Mouse (Mus musculus): ENCODE measurements around the gene Ap1g1. TPM values are rescaled to one million over a fixed set of nuclear protein-coding genes. Genes with fewer than 3 reads are reported as not detected.

Gene Ap1g1
- polyA plus RNA-seq, 1 experiment from 2014 or later = 52.9 TPM

DNA sequence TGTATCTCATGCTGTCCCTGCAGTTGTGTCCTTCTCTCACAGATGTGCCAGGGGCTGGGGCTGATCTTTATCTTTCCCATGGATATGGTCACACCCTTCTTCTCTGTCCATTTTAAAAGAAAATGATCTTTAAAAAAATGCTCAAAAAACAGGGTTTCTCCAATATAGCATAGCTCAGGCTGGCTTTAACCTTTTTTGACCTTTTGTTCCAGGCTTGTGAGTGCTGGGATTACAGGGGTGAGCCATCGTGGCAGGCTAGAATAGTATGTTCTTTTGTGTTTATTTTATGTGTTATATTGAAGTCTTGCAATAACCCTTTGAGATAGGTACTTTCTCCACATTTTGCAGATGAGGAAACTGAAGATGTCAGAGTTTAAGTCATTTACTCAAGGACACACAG is 16.8 kb downstream of the Ap1g1 start:
- H3K4me2 ChIP-seq (replicated peaks) = no peak overlapping the region
- no peaks in the 10 kb centered on the region for H3K27me3 ChIP-seq
- no peak for ATAC-seq (ENCODE audit: insufficient number of reproducible peaks, insufficient read depth, low FRiP score, low TSS enrichment)
- H3K9me3 ChIP-seq = no peaks in the 10 kb centered on the region
- H3K4me1 ChIP-seq = no peaks in the 10 kb centered on the region
- no peaks in the 10 kb centered on the region for H3K36me3 ChIP-seq
- no peak overlapping the region for H3K9ac ChIP-seq
- H3K27ac ChIP-seq = no peak overlapping the region
- 67% methylated on average over 1 of the region's 1 CpGs for whole genome bisulfite sequencing
- H3K4me3 ChIP-seq = no peak overlapping the region

DNA sequence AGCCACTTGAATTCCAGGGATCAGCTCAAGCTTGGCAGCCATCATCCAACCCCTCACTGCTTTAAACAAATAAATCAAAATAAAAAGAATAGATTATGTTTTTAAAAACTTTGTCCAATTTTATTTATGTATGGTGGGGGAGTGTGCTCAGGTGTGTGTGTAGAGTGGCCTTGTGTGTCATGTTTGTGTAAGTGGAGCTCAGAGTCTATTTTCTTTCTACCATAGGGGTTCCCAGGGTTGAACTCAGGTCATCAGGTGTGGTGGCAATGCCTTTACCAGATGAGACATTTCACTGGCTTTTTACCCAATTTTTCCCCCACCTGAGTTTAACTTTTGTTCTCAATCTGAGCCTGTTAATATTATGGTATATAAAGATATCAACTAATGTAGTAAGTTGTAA is 20.4 kb downstream of the Ap1g1 start:
- peaks cover 4% of the 10 kb centered on the region; the same call in 1 of the 2 replicates for H3K36me3 ChIP-seq
- H3K27me3 ChIP-seq = no peaks in the 10 kb centered on the region
- no peaks in the 10 kb centered on the region for H3K4me1 ChIP-seq
- no peaks in the 10 kb centered on the region for H3K9me3 ChIP-seq
- H3K4me3 ChIP-seq = no peak overlapping the region
- H3K9ac ChIP-seq = no peak overlapping the region
- no peak overlapping the region for H3K27ac ChIP-seq
- no peak for ATAC-seq (ENCODE audit: insufficient number of reproducible peaks, insufficient read depth, low FRiP score, low TSS enrichment)
- no peak overlapping the region for H3K4me2 ChIP-seq (replicated peaks)

DNA sequence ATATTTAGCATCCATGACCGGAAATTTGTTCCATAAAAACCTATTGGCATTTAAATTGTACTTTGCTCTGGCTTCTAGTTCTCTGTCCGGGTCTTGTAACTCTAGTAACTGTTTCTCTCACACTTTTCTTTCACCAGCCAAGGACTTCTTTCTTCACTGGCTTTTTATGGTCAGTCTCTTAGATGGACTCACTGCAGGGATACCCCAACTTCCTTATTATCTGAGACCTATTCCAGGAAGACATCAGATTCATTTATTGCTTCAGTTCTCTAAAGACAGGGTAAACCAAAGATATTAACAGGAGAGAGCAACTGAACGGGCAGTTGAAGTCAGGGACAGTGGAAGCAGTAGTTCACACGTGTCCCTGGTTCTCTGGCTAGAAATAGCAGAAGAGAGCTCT is 20.9 kb downstream of the Ap1g1 start:
- no peak for ATAC-seq (ENCODE audit: insufficient number of reproducible peaks, insufficient read depth, low FRiP score, low TSS enrichment)
- H3K4me1 ChIP-seq = no peaks in the 10 kb centered on the region
- H3K27ac ChIP-seq = no peak overlapping the region
- no peaks in the 10 kb centered on the region for H3K27me3 ChIP-seq
- H3K4me3 ChIP-seq = no peak overlapping the region
- H3K9ac ChIP-seq = no peak overlapping the region
- H3K4me2 ChIP-seq (replicated peaks) = no peak overlapping the region
- H3K9me3 ChIP-seq = no peaks in the 10 kb centered on the region
- peaks cover 4% of the 10 kb centered on the region; the same call in 1 of the 2 replicates for H3K36me3 ChIP-seq
- WGBS = 77% methylated on average over 4 of the region's 4 CpGs

DNA sequence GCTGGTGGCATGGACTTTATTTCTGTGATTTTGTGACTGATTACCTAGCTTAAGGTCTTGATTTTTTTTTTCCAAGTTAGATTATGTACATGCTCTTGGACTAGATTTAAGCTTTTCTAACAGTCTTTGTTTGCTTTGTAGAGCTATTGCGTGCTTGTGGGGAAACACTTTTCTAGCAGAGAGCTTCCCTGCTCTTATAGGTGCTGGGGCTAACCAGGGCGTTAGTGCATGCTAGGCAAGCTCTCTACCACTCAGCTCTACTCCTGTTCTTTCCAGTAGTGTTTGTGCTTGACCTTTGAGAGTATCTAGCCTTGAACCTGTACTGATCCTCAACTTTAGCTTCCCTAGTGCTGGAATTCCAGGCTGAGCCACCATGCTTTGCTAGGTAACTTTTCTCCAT is 22.0 kb downstream of the Ap1g1 start:
- Histone ChIP-seq H3K9me3 (no peaks in the 10 kb centered on the region), H3K9ac (no peak overlapping the region), H3K27ac (no peak overlapping the region), H3K27me3 (no peaks in the 10 kb centered on the region), H3K4me1 (no peaks in the 10 kb centered on the region), H3K4me2 (replicated peaks) (no peak overlapping the region), H3K4me3 (no peak overlapping the region), H3K36me3 (peaks cover 9% of the 10 kb centered on the region; the same call in 1 of the 2 replicates)
- 92% methylated on average over 2 of the region's 2 CpGs for WGBS
- no peak for ATAC-seq (ENCODE audit: insufficient number of reproducible peaks, insufficient read depth, low FRiP score, low TSS enrichment)

DNA sequence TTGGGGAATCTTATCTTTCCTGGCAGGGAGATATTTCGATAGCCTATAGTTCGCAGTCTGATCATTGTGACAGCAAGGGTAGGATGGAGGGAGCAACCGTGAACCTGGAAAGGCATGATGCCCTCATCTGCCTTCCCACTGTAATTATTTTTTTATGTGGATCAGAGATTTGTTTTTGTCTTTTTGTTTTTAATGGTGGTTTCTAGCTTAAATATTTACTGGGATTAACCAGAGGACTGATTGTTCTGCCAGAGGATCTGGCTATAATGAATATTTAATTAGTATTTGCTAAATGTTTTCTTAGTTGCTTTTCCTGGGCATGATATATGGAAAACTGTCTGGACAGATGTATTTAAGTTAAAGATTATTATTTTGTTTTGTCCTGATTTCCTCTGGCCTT is 24.9 kb downstream of the Ap1g1 start:
- no peak overlapping the region for H3K4me3 ChIP-seq
- no peaks in the 10 kb centered on the region for H3K9me3 ChIP-seq
- no peak overlapping the region for H3K4me2 ChIP-seq (replicated peaks)
- H3K9ac ChIP-seq = no peak overlapping the region
- no peaks in the 10 kb centered on the region for H3K4me1 ChIP-seq
- H3K36me3 ChIP-seq = peaks cover 9% of the 10 kb centered on the region; the same call in 1 of the 2 replicates
- no peak overlapping the region for H3K27ac ChIP-seq
- WGBS = 97% methylated on average over 3 of the region's 3 CpGs
- no peaks in the 10 kb centered on the region for H3K27me3 ChIP-seq
- ATAC-seq (ENCODE audit: insufficient number of reproducible peaks, insufficient read depth, low FRiP score, low TSS enrichment) = no peak

DNA sequence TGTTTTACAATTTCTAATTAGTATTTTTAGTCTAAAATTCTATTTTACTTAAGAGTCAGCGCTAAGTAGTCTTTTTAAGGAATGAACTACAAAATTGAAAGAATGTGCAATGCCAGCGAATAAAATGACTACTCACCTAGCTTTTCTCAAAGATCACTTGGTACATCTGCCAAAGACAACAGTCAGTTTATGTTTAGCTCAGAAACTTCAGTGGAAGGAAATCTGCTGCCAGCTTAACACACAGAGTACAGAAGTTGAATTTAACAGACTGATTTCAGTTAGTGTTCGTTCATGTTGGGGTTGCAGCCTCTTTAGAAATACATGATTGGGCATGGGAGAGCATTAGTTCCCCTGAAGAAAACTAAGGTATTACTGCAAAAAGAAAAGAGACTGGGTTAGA is 25.4 kb downstream of the Ap1g1 start:
- peaks cover 9% of the 10 kb centered on the region; the same call in 1 of the 2 replicates for H3K36me3 ChIP-seq
- no peaks in the 10 kb centered on the region for H3K9me3 ChIP-seq
- WGBS = 94% methylated on average over 3 of the region's 3 CpGs
- no peak overlapping the region for H3K27ac ChIP-seq
- no peaks in the 10 kb centered on the region for H3K27me3 ChIP-seq
- no peak overlapping the region for H3K9ac ChIP-seq
- no peak overlapping the region for H3K4me3 ChIP-seq
- H3K4me1 ChIP-seq = no peaks in the 10 kb centered on the region
- no peak for ATAC-seq (ENCODE audit: insufficient number of reproducible peaks, insufficient read depth, low FRiP score, low TSS enrichment)
- no peak overlapping the region for H3K4me2 ChIP-seq (replicated peaks)

DNA sequence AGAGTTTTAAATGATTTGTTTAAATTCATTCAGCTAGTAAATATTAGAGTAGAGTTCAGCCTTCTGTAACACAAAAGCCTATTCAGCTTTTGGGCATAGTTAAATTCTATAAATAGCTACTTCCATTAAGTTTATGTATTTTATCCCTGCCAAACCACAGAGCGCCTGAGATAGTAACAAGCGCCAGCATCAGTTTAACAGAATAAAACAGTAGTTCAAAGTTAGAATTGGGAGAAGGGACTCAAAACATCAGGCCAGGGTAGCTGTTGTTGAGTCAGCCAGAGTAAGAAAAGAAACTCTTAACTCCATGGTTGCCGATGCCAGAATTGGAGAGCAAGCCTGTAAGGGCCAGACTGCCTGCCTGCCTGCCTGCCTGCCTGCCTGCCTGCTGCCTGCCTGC is 28.2 kb downstream of the Ap1g1 start:
- no peaks in the 10 kb centered on the region for H3K27me3 ChIP-seq
- H3K4me3 ChIP-seq = no peak overlapping the region
- peaks cover 9% of the 10 kb centered on the region; the same call in 1 of the 2 replicates for H3K36me3 ChIP-seq
- no peak overlapping the region for H3K4me2 ChIP-seq (replicated peaks)
- no peak overlapping the region for H3K9ac ChIP-seq
- H3K27ac ChIP-seq = no peak overlapping the region
- 84% methylated on average over 3 of the region's 3 CpGs for WGBS
- H3K9me3 ChIP-seq = no peaks in the 10 kb centered on the region
- ATAC-seq (ENCODE audit: insufficient number of reproducible peaks, insufficient read depth, low FRiP score, low TSS enrichment) = no peak
- 0 out of 2 replicates have a peak, but pooled peaks cover 2% of the 10 kb centered on the region for H3K4me1 ChIP-seq

DNA sequence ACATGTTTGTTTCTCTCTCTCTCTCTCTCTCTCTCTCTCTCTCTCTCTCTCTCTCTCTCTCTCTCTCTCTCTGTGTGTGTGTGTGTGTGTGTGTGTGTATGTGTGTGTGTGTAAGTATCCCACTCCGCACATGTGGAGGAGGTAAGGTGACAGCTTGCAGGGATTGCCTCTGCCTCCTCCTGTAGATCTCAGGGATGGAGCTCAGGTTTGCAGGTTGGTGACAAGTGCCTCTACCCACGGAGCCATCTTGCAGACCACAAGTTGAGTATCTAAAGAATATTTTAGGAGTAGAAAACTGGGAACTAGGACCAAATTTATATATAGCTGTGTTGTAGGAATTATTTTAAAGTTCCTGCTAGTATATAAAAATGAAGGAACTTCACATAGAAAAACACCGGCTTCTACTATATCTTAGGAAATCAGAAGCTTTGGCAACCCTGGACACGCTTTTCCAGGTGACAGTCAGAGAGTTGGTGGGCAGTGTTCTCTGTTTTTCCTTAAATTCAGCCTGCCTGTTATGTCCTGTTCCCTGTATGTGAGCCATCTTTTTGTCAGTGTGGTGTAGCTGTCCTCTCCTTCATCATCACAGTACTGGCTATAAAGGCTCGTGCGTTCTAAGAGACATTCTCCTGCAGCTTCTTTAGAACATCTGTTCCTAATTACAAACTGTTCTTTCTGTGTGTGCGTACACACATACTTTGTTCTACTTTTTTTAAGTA is 29.2 kb downstream of the Ap1g1 start:
- ATAC-seq (ENCODE audit: insufficient number of reproducible peaks, insufficient read depth, low FRiP score, low TSS enrichment) = no peak
- H3K27me3 ChIP-seq = no peaks in the 10 kb centered on the region
- no peaks in the 10 kb centered on the region for H3K9me3 ChIP-seq
- WGBS = 64% methylated on average over 7 of the region's 7 CpGs
- 0 out of 2 replicates have a peak, but pooled peaks cover 2% of the 10 kb centered on the region for H3K4me1 ChIP-seq
- H3K27ac ChIP-seq = no peak overlapping the region
- H3K4me3 ChIP-seq = no peak overlapping the region
- peaks cover 9% of the 10 kb centered on the region; the same call in 1 of the 2 replicates for H3K36me3 ChIP-seq
- no peak overlapping the region for H3K4me2 ChIP-seq (replicated peaks)
- H3K9ac ChIP-seq = no peak overlapping the region

DNA sequence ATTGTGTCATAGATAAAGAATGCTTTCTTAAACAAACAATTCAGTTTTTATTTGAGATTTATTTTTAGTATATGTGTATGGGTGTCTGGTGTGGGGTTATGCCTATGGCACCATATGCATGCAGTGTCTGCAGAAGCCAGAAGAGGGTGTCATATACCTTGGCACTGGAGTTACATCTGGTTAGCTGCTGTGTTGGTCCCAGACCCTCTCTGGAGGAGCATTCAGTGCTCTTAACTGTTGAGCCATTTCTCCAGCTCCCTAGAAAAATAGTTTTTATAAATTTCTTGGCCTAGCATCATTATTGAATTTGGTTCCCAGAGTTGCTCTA is 29.7 kb downstream of the Ap1g1 start:
- Histone ChIP-seq H3K4me2 (replicated peaks) (no peak overlapping the region), H3K36me3 (peaks cover 5% of the 10 kb centered on the region; the same call in 1 of the 2 replicates), H3K27ac (no peak overlapping the region), H3K4me1 (0 out of 2 replicates have a peak, but pooled peaks cover 2% of the 10 kb centered on the region), H3K4me3 (no peak overlapping the region), H3K9ac (no peak overlapping the region), H3K9me3 (no peaks in the 10 kb centered on the region), H3K27me3 (no peaks in the 10 kb centered on the region)
- no peak for ATAC-seq (ENCODE audit: insufficient number of reproducible peaks, insufficient read depth, low FRiP score, low TSS enrichment)

DNA sequence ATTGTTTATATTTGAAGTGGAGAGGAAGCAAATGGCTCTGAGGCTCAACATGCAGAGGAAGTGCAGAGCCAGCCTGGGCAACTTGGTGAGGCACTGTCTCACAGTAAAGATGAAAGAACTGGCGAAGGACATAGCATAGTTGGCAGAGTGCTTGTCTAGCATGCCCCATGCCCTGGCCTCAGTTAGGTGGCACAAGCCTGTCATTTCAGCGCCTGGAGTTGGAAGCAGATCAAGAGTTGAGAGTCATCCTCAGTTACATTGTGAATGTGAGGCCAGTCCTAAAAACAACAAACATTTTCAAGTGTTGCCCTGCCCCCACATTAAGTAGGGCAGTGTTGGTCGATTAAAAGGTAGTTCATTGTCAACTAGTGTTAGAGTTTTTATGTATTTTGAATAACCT is 32.1 kb downstream of the Ap1g1 start:
- WGBS = 73% methylated on average over 3 of the region's 3 CpGs
- ATAC-seq (ENCODE audit: insufficient number of reproducible peaks, insufficient read depth, low FRiP score, low TSS enrichment) = no peak

DNA sequence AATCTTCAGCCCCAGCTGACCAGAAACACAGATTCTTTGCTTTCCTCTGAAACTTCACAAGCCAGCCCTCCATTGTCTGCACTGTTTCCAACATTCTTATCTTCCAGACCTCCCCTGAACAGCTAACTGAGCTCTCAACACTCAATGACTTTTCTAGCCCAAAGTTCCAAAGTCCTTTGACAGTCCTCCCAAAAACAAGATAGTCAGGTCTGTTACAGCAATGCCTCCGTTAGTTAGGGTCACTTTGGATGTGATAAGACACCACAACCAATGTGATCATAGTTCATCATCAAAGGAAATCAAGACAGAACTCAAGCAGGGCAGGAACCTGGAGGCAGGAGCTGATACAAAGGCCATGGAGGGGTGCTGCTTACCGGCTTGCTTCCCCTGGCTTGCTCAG is 36.9 kb downstream of the Ap1g1 start:
- H3K27me3 ChIP-seq = no peaks in the 10 kb centered on the region
- ATAC-seq (ENCODE audit: insufficient number of reproducible peaks, insufficient read depth, low FRiP score, low TSS enrichment) = no peak
- H3K36me3 ChIP-seq = no peaks in the 10 kb centered on the region; the same call in 1 of the 2 replicates
- WGBS = 96% methylated on average over 2 of the region's 2 CpGs
- H3K4me3 ChIP-seq = no peak overlapping the region
- no peak overlapping the region for H3K9ac ChIP-seq
- H3K9me3 ChIP-seq = no peaks in the 10 kb centered on the region
- no peaks in the 10 kb centered on the region for H3K4me1 ChIP-seq
- no peak overlapping the region for H3K4me2 ChIP-seq (replicated peaks)
- H3K27ac ChIP-seq = no peak overlapping the region

More for the DNA sequence above, 32.1 kb downstream of the Ap1g1 start:
- no peak overlapping the region for H3K4me3 ChIP-seq
- H3K27ac ChIP-seq = no peak overlapping the region
- no peaks in the 10 kb centered on the region for H3K9me3 ChIP-seq
- H3K4me2 ChIP-seq (replicated peaks) = no peak overlapping the region
- H3K4me1 ChIP-seq = 0 out of 2 replicates have a peak, but pooled peaks cover 2% of the 10 kb centered on the region
- no peak overlapping the region for H3K9ac ChIP-seq
- H3K27me3 ChIP-seq = no peaks in the 10 kb centered on the region
- H3K36me3 ChIP-seq = no peaks in the 10 kb centered on the region; the same call in 1 of the 2 replicates

DNA sequence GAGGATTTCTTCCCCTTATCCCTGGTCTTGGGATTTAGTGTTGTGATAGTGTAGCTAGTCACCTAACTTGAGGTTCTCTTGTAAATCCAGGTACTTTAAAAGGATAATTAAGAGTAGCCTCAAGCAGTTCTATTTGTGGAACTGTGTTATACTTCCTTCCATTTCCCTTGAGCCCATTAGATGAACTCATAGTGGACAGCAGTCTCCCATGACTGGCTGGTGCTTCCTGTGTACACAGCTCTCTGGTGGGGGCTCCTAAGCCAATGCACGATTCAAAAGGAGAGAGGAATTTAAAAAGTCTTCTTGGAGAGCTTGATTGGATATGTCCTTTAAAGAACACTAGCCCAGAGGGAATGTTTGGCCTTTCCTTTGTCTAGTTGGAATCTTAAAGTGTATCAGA is 39.6 kb downstream of the Ap1g1 start:
- Histone ChIP-seq H3K27ac (no peak overlapping the region), H3K4me1 (no peaks in the 10 kb centered on the region), H3K4me3 (no peak overlapping the region), H3K9ac (no peak overlapping the region), H3K27me3 (no peaks in the 10 kb centered on the region), H3K4me2 (replicated peaks) (no peak overlapping the region), H3K9me3 (no peaks in the 10 kb centered on the region), H3K36me3 (no peaks in the 10 kb centered on the region; the same call in 1 of the 2 replicates)
- WGBS = 23% methylated on average over 1 of the region's 1 CpGs
- no peak for ATAC-seq (ENCODE audit: insufficient number of reproducible peaks, insufficient read depth, low FRiP score, low TSS enrichment)

Measured in embryonic facial prominence, embryonic 12.5 days (tissue).